Mouse (Mus musculus): ENCODE measurements around the gene Fgfr2.

Fgfr2 gene

GRCm38 (mm10) chr7:132419378-132420255 is 703.5 kb downstream of the Fgfr2 start:
- no peak for DNase-seq (ENCODE audit: low read depth, low spot score)

GRCm38 (mm10) chr7:132416866-132417265 is 706.3 kb downstream of the Fgfr2 start:
- DNase-seq (ENCODE audit: low read depth, low spot score) = no peak

GRCm38 (mm10) chr7:132415866-132416265 is 707.3 kb downstream of the Fgfr2 start:
- no peak for DNase-seq (ENCODE audit: low read depth, low spot score)

GRCm38 (mm10) chr7:132412520-132412919 is 710.6 kb downstream of the Fgfr2 start:
- DNase-seq (ENCODE audit: low read depth, low spot score) = peak; percentile 18

- DNase-seq (ENCODE audit: low read depth, low spot score) = no peak
Observed at GRCm38 (mm10) chr7:132411708-132412107, 711.4 kb downstream of the Fgfr2 start.

GRCm38 (mm10) chr7:132410958-132411357 is 712.2 kb downstream of the Fgfr2 start:
- no peak for DNase-seq (ENCODE audit: low read depth, low spot score)

GRCm38 (mm10) chr7:132409890-132410289 is 713.3 kb downstream of the Fgfr2 start:
- DNase-seq (ENCODE audit: low read depth, low spot score) = no peak

- DNase-seq (ENCODE audit: low read depth, low spot score) = no peak
Observed at GRCm38 (mm10) chr7:132402377-132403084, 720.6 kb downstream of the Fgfr2 start.

GRCm38 (mm10) chr7:132398487-132398886 is 724.7 kb downstream of the Fgfr2 start:
- DNase-seq (ENCODE audit: low read depth, low spot score) = no peak

- DNase-seq (ENCODE audit: low read depth, low spot score) = no peak
Observed at GRCm38 (mm10) chr7:132396661-132397322, 726.4 kb downstream of the Fgfr2 start.

- DNase-seq (ENCODE audit: low read depth, low spot score) = no peak
Observed at GRCm38 (mm10) chr7:132393582-132394175, 729.5 kb downstream of the Fgfr2 start.

- DNase-seq (ENCODE audit: low read depth, low spot score) = no peak
Observed at GRCm38 (mm10) chr7:132393014-132393406, 730.1 kb downstream of the Fgfr2 start.

- DNase-seq (ENCODE audit: low read depth, low spot score) = no peak
Observed at GRCm38 (mm10) chr7:132392233-132393013, 730.7 kb downstream of the Fgfr2 start.

GRCm38 (mm10) chr7:132389473-132389872 is 733.7 kb downstream of the Fgfr2 start:
- no peak for DNase-seq (ENCODE audit: low read depth, low spot score)

- DNase-seq (ENCODE audit: low read depth, low spot score) = no peak
Observed at GRCm38 (mm10) chr7:132387507-132387906, 735.6 kb downstream of the Fgfr2 start.

- no peak for DNase-seq (ENCODE audit: low read depth, low spot score)
Observed at GRCm38 (mm10) chr7:132386316-132386715, 736.8 kb downstream of the Fgfr2 start.

- DNase-seq (ENCODE audit: low read depth, low spot score) = no peak
Observed at GRCm38 (mm10) chr7:132385456-132386130, 737.6 kb downstream of the Fgfr2 start.

- DNase-seq (ENCODE audit: low read depth, low spot score) = no peak
Observed at GRCm38 (mm10) chr7:132384736-132385455, 738.3 kb downstream of the Fgfr2 start.

- DNase-seq (ENCODE audit: low read depth, low spot score) = peak; percentile 34
Observed at GRCm38 (mm10) chr7:132380634-132381336, 742.4 kb downstream of the Fgfr2 start.

Data from ZHBTc4 (cell line).